Mouse (Mus musculus) c-Kit-negative CD71-positive TER-119-positive erythroid progenitor cells, embryonic 14.5 days (primary cell): ENCODE measurements around the gene Atp5h.

Source experiments
- DNase-seq: peaks from one replicate; pipeline ENCODE4 v3.0.0-alpha.2; 2013; ENCODE audit warnings: low read depth, low spot score

Gene Atp5h

DNA sequence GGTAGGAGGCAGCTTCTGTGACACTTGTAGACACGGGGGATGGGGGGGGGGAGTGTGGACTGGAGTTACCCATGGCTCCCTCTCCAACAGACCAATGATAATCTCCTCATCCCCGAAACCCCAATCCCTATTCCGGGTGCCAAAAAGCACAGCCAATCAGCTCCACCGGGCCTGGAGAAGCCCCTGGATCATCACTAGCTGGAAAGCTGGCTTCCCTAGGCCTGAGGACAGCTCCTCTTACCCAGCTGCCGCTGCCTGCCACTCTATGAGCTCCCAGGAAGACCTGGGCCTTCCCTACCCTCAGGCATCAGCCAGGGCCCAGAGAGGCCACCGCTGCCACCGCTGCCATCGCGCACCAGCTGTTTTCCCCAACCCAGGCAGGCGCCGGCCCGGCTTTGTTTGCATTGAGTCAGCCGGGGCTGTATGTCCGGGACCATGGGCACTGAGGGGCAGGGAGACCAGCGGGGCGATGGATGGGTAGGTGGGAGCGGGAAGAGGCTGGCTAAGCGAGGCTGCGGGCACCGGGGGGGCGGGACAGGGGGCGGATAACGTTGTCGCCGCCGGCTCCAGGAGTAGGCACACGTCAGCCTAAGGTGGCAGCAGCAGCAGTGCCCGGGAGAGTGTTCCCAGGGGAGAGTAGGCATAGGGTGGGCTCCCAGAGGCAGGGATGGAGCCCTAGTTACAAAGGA lies 52.9 kb downstream of the Atp5h start:
- DNase-seq = no peak

DNA sequence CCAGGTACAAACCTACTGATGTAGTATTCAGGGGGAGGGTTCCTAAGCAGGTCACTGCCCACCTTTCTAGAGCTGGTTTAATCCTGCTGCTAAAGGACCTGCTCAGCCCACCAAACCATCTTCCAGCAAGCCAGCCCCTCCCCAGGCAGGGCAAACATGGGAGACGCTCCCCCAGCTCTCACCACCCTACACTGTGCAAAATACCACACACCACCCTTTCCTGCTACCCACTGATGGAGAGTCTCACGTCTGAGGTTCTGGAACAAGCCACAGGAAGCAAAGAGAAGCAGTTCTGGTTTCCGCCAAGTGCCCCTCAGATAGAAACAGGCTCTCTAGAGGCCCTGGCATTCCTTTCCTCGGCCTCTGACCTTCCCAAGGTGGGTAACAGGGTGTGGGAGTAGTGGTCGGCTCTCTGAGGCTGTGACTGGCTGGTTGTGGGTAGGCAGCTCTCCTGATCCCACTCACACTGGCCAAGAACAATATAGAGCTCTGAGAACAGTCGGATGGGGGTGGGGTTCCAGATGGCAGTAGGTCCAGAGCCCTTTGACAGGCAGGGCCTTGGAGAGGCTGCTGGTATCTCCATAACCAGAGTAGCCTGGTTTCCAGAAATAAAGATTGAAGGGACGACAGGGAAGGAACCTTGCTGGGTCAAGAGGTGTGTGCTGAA lies 53.6 kb downstream of the Atp5h start:
- no peak for DNase-seq
